Mouse (Mus musculus) ES-E14 (cell line): ENCODE measurements around the gene Tctex1d1. TPM values are rescaled to one million over a fixed set of nuclear protein-coding genes. Genes with fewer than 3 reads are reported as not detected.

ENCODE experiments used
- DNase-seq: peaks from one replicate; pipeline ENCODE4 v3.0.0-alpha.2; 2013; ENCODE audit warnings: low read depth, low spot score
- H3K27ac ChIP-seq: 2 replicates; pipeline ENCODE4 v1.5.1; 2012; ENCODE audit warnings: low read depth, mild to moderate bottlenecking, low read length, moderate library complexity, mixed read lengths; ENCODE audit not compliant: poor library complexity, insufficient read depth, severe bottlenecking
- H3K36me3 ChIP-seq: 2 replicates; pipeline ENCODE4 v1.6.1; 2012; ENCODE audit warnings: mild to moderate bottlenecking, low read length, moderate library complexity, mixed read lengths; ENCODE audit not compliant: control insufficient read depth, poor library complexity, insufficient read depth, severe bottlenecking
- H3K4me1 ChIP-seq, 2 experiments: fragments of 150-350 bp in 1 of 2; sonication (generic) in 1 of 2; 2 replicates each; pipeline ENCODE4 v1.6.1; 2012; ENCODE audit warnings: low read length in 2 of 2, mild to moderate bottlenecking in 1 of 2, mixed read lengths in 1 of 2; ENCODE audit not compliant: control insufficient read depth in 2 of 2, insufficient read depth in 2 of 2, poor library complexity in 1 of 2
- H3K4me3 ChIP-seq, 2 experiments: fragments of 150-350 bp in 1 of 2; sonication (generic) in 1 of 2; 2 replicates each; pipeline ENCODE4 v1.5.1; 2012; ENCODE audit warnings: low read length in 2 of 2, low read depth in 1 of 2, mild to moderate bottlenecking in 1 of 2, mixed read lengths in 1 of 2; ENCODE audit not compliant: insufficient read depth in 1 of 2, poor library complexity in 1 of 2, severe bottlenecking in 1 of 2
- H3K9ac ChIP-seq: 2 replicates; pipeline ENCODE4 v1.6.1; 2012; ENCODE audit warnings: low read depth, mild to moderate bottlenecking, low read length, mixed read lengths; ENCODE audit not compliant: poor library complexity, insufficient read depth, severe bottlenecking
- H3K9me3 ChIP-seq: fragments of 150-350 bp; sonication (generic); 2 replicates; pipeline ENCODE4 v1.6.1; 2012; ENCODE audit warnings: low read depth, mild to moderate bottlenecking, low read length; ENCODE audit not compliant: control insufficient read depth, insufficient read depth
- CHD2 ChIP-seq: IDR thresholded peaks from 2 replicates; pipeline ENCODE4 v1.6.1; 2014; ENCODE audit warnings: mild to moderate bottlenecking, low read depth, low read length, inconsistent platforms
- HCFC1 ChIP-seq: IDR thresholded peaks from 2 replicates; pipeline ENCODE4 v1.6.1; 2012; ENCODE audit warnings: low read length, inconsistent platforms, borderline replicate concordance; ENCODE audit not compliant: insufficient read depth
- MAFK ChIP-seq: IDR thresholded peaks from 2 replicates; pipeline ENCODE4 v1.6.1; 2014; ENCODE audit warnings: mild to moderate bottlenecking, low read depth, low read length, inconsistent platforms; ENCODE audit not compliant: insufficient read depth
- ZC3H11A ChIP-seq: IDR thresholded peaks from 2 replicates; pipeline ENCODE4 v1.6.1; 2012; ENCODE audit warnings: low read depth, mild to moderate bottlenecking, inconsistent platforms, low read length, borderline replicate concordance
- ZNF384 ChIP-seq: IDR thresholded peaks from 2 replicates; pipeline ENCODE4 v1.6.1; 2012; ENCODE audit warnings: low read depth, low read length, inconsistent platforms
- in situ Hi-C, 2 experiments: fragments of 600-800 bp; cut with MboI; formaldehyde crosslinking; loops; one replicate each; pipeline ENCODE4 v1.15.1; 2025; ENCODE audit warnings: low sequenced_read_pairs in 2 of 2, inconsistent platforms in 1 of 2; ENCODE audit not compliant: unreplicated experiment in 2 of 2
- total RNA-seq: library from RNA; depleted of rRNA; stranded (reverse); fragments of 300-350 nt; gene quantifications from 2 replicates; pipeline ENCODE4 v1.2.3, GENCODE M21; 2012

Gene Tctex1d1
- total RNA-seq, 1 experiment: not detected

- no peak overlapping the region for H3K27ac ChIP-seq
- no peak for DNase-seq
- in situ Hi-C loops: no loop called here
Measured at GRCm38 (mm10) chr4:103028177-103029088, 50.0 kb downstream of the Tctex1d1 start.

GRCm38 (mm10) chr4:103039103-103039837 is 60.9 kb downstream of the Tctex1d1 start:
- in situ Hi-C loops: no loop called here
- Histone ChIP-seq H3K9ac (no peak overlapping the region), H3K4me1 (no peaks in the 10 kb centered on the region), H3K36me3 (no peaks in the 10 kb centered on the region), H3K4me3 (no peak overlapping the region), H3K27ac (no peak overlapping the region), H3K9me3 (no peaks in the 10 kb centered on the region)
- no peak for DNase-seq
- TF ChIP-seq ZC3H11A: no peak
- TF ChIP-seq HCFC1: no peak
- no peak for TF ChIP-seq ZNF384
- no peak for TF ChIP-seq CHD2

More at GRCm38 (mm10) chr4:103028177-103029088, 50.0 kb downstream of the Tctex1d1 start:
- no peak overlapping the region for H3K4me3 ChIP-seq
- no peaks in the 10 kb centered on the region for H3K36me3 ChIP-seq
- no peaks in the 10 kb centered on the region for H3K9me3 ChIP-seq
- H3K4me1 ChIP-seq: no peaks in the 10 kb centered on the region
- no peak overlapping the region for H3K9ac ChIP-seq
- TF ChIP-seq MAFK: no peak
- TF ChIP-seq ZNF384: no peak
- no peak for TF ChIP-seq HCFC1
- no peak for TF ChIP-seq CHD2
- TF ChIP-seq ZC3H11A: no peak

GRCm38 (mm10) chr4:103039838-103040191 is 61.4 kb downstream of the Tctex1d1 start:
- H3K9ac ChIP-seq: no peak overlapping the region
- H3K27ac ChIP-seq: no peak overlapping the region
- H3K4me1 ChIP-seq: no peaks in the 10 kb centered on the region
- in situ Hi-C loops: no loop called here
- H3K9me3 ChIP-seq: no peaks in the 10 kb centered on the region
- DNase-seq: no peak
- no peaks in the 10 kb centered on the region for H3K36me3 ChIP-seq
- no peak overlapping the region for H3K4me3 ChIP-seq
- no peak for TF ChIP-seq ZC3H11A
- no peak for TF ChIP-seq HCFC1
- TF ChIP-seq MAFK: no peak
- no peak for TF ChIP-seq CHD2
- TF ChIP-seq ZNF384: no peak

GRCm38 (mm10) chr4:103042997-103043396 is 64.6 kb downstream of the Tctex1d1 start:
- H3K4me1 ChIP-seq: no peaks in the 10 kb centered on the region
- H3K9ac ChIP-seq: no peak overlapping the region
- in situ Hi-C loops: no loop called here
- TF ChIP-seq ZNF384 (no peak), MAFK (no peak), HCFC1 (no peak), ZC3H11A (no peak)
- H3K36me3 ChIP-seq: no peaks in the 10 kb centered on the region
- H3K9me3 ChIP-seq: no peaks in the 10 kb centered on the region
- DNase-seq: peak; percentile 6
- no peak overlapping the region for H3K27ac ChIP-seq
- no peak overlapping the region for H3K4me3 ChIP-seq
